Mouse (Mus musculus) B cell, adult (primary cell): ENCODE data around the gene Gm10142. TPM values are rescaled to one million over a fixed set of nuclear protein-coding genes. Genes with fewer than 3 reads are reported as not detected.

Source experiments
- total RNA-seq: library from RNA; stranded (reverse); gene quantifications from 4 replicates; pipeline ENCODE4 v1.2.4, GENCODE M21; 2023; ENCODE audit not compliant: inconsistent age

Gene Gm10142
- not detected in 4 replicates for total RNA-seq

DNA sequence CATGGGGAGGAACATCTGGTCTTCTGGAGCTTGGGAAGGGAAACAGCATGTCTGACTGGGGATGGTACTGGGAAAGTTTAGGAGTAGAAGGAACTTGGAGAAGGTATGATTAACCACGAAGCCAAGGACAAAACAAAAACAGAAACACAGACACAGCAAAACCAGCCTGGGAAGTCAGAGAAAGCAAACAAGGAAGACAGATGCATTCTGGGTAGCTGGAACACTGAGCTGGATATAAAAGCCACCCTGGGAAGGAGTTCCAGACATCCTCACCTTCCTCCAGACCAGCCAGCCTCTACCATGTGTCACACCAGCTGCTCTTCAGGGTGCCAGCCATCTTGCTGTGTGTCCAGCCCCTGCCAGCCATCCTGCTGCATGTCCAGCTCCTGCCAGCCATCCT lies at the start of gene Gm10142:
TSS of gene Gm10142 (plus strand) at position 301 of the 400 bp plus-strand sequence.

DNA sequence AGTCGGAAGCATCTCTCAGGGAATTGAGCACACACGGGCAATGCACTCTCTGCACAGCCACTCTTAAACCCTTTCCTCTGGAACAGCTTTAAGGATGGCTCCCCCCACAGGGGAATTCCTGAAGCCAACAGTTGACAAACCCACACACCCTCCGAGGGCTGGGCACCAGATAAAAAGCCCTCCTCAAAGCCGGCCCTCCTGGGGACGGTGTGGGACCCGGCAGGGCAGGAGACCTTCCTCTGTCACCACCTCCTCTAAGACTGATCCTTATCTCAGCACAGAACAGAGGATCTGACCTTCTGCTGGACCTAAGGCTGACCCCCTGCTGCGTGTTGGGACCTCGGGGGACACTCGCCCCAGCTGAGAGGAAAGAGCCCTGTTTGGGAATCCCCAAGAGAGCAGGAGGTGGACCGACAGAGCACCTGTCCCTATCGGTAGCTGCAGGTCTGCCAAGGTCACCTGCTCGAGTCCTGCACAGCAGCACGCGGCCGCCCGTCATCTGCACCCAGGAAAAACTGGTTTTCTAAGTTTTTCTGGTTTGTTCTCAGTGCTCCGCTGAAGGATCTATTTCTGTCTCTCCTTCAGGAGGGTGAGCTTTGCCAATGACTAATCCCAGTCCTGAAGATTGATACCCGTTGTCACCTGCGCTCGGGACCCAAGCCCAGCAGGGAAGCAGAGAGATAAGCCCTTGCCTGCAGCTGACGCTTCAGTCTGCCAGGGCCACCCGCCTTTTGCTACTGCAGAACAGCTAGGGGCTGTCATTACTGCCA lies 29.5 kb upstream of the Gm10142 start, which contains the start of gene Tspear:
TSS of gene Tspear (plus strand) at position 675 of the 770 bp plus-strand sequence.

GRCm38 (mm10) chr10:77690356-77690807 lies 25.2 kb upstream of the Gm10142 start, which contains the start of gene Gm19402:
Gene Gm19402, minus strand, starts transcription at chr10:77690757.

DNA sequence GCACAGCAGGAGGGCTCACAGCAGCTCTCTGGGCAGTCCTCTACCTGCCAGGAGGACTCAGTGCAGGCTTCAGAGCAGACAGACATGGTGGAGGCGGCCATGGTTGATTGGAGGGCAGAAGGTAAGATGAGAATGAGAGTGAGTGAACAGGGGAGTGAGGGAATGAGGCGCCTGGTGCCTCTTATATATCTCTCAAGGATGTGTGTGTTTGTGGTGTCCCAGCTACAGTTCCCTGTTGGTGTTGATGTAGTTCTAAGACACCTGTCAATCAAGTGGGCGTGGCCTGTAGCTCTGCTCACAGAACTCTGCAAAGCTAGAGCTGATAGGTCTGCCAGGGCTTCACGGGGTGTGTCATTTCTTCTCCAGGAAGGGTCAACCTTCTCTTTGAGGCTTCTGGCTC lies 18.5 kb upstream of the Gm10142 start, which contains the start of gene Gm9508:
TSS of gene Gm9508 (minus strand) at position 101 of the 400 bp plus-strand sequence.

DNA sequence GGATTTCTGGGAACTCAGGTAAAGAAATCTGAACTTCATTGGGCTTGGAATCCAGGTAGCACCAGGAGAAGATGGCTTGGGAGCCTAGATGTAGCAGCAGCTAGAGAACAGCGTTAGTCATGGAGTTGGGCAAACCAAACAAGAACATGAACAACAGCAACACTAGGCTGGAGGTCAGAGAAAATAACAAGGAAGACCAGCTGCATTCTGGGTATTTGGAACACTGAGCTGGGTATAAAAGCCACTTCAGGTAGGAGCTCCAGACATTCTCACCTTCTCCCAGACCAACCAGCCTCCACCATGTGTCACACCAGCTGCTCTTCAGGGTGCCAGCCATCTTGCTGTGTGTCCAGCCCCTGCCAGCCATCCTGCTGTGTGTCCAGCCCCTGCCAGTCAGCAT lies 9.3 kb upstream of the Gm10142 start, which contains the start of gene Gm10272:
TSS of gene Gm10272 (plus strand) at position 301 of the 400 bp plus-strand sequence.

GRCm38 (mm10) chr10:77711157-77711556 lies 4.5 kb upstream of the Gm10142 start, which contains the start of gene Gm10024:
Gene Gm10024, plus strand, starts transcription at chr10:77711457.

GRCm38 (mm10) chr10:77720299-77720698 lies 4.7 kb downstream of the Gm10142 start, which contains the start of gene Krtap12-1:
Gene Krtap12-1, plus strand, starts transcription at chr10:77720599.

GRCm38 (mm10) chr10:77726186-77726585 lies 10.6 kb downstream of the Gm10142 start, which contains the start of gene Gm10100:
Gene Gm10100, plus strand, starts transcription at chr10:77726486.

GRCm38 (mm10) chr10:77741924-77742688 lies 26.5 kb downstream of the Gm10142 start, which contains the start of gene Gm18596:
Gene Gm18596, minus strand, starts transcription at chr10:77742638.

GRCm38 (mm10) chr10:77751254-77751653 lies 35.6 kb downstream of the Gm10142 start, which contains the start of gene Gm9736:
Gene Gm9736, minus strand, starts transcription at chr10:77751354.

DNA sequence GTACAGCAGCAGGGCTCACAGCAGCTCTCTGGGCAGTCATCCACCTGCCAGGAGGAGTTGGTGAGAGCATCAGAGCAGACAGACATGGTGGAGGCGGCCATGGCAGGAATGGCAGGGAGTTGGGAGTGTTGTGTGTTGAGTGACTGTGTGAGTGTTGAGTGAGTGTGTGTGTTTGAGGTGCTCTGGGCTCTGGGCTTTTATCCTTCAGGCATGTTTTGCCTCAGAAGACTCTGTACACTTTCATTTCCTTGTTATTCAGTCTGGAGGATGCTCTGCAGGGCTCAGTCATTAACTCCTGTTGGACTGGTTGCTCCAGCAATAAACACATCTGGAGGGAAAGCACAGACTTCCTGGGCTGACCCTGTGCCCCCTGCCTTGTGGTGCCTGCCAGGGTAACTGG lies 44.0 kb downstream of the Gm10142 start, which contains the start of gene Gm3233:
TSS of gene Gm3233 (minus strand) at position 101 of the 400 bp plus-strand sequence.

Other genes with a start within 250 kb of the Gm10142 start
- 18.5 to 25.2 TPM (median 21.4 TPM) in 4 replicates for gene Fam207a, start 200.0 kb upstream of the Gm10142 start, total RNA-seq
- gene Itgb2, start 185.6 kb upstream of the Gm10142 start, total RNA-seq = 75.6 to 80.7 TPM (median 79.8 TPM) in 4 replicates
- 72.1 to 89.4 TPM (median 78.3 TPM) in 4 replicates for gene Pttg1ip, start 134.1 kb upstream of the Gm10142 start, total RNA-seq
- 58.9 to 65.6 TPM (median 62.4 TPM) in 4 replicates for gene Sumo3, start 109.7 kb upstream of the Gm10142 start, total RNA-seq
- 1.3 to 12.1 TPM in 2 of 4 replicates, not detected in the others for gene Gm49325, start 109.6 kb upstream of the Gm10142 start, total RNA-seq
- gene Ube2g2, start 93.5 kb upstream of the Gm10142 start, total RNA-seq = 37.9 to 44.1 TPM (median 41.3 TPM) in 4 replicates
- 2.7 to 5.5 TPM (median 4.4 TPM) in 4 replicates for gene Tspear, start 29.2 kb upstream of the Gm10142 start, total RNA-seq
- gene Gm19402, start 25.1 kb upstream of the Gm10142 start, total RNA-seq = not detected in 4 replicates
- gene Gm9508, start 18.6 kb upstream of the Gm10142 start, total RNA-seq = not detected in 4 replicates
- not detected in 4 replicates for gene Gm10272, start 9.2 kb upstream of the Gm10142 start, total RNA-seq
- not detected in 4 replicates for gene Gm10024, start 4.3 kb upstream of the Gm10142 start, total RNA-seq
- gene Krtap12-1, start 4.8 kb downstream of the Gm10142 start, total RNA-seq = not detected in 4 replicates
- not detected in 4 replicates for gene Gm10100, start 10.7 kb downstream of the Gm10142 start, total RNA-seq
- gene Gm18596, start 26.8 kb downstream of the Gm10142 start, total RNA-seq = not detected in 4 replicates
- gene Gm9736, start 35.5 kb downstream of the Gm10142 start, total RNA-seq = not detected in 4 replicates
- gene Gm3233, start 43.9 kb downstream of the Gm10142 start, total RNA-seq = not detected in 4 replicates
- gene Gm3238, start 55.5 kb downstream of the Gm10142 start, total RNA-seq = not detected in 4 replicates
- gene Gm7138, start 61.1 kb downstream of the Gm10142 start, total RNA-seq = not detected in 4 replicates
- gene Gm3250, start 66.7 kb downstream of the Gm10142 start, total RNA-seq = not detected in 4 replicates
- gene Gm7137, start 72.4 kb downstream of the Gm10142 start, total RNA-seq = not detected in 4 replicates
- gene Gm9639, start 79.3 kb downstream of the Gm10142 start, total RNA-seq = not detected in 4 replicates
- gene Gm19668, start 83.3 kb downstream of the Gm10142 start, total RNA-seq = not detected in 4 replicates
- gene Gm9507, start 96.0 kb downstream of the Gm10142 start, total RNA-seq = not detected in 4 replicates
- gene Gm2696, start 98.9 kb downstream of the Gm10142 start, total RNA-seq = not detected in 4 replicates
- gene Krtap10-4, start 111.3 kb downstream of the Gm10142 start, total RNA-seq = not detected in 4 replicates
- not detected in 4 replicates for gene Krtap10-10, start 120.1 kb downstream of the Gm10142 start, total RNA-seq
- not detected in 4 replicates for gene Gm36176, start 131.0 kb downstream of the Gm10142 start, total RNA-seq
- not detected in 4 replicates for gene Gm10318, start 137.1 kb downstream of the Gm10142 start, total RNA-seq
- gene Gm3285, start 146.2 kb downstream of the Gm10142 start, total RNA-seq = not detected in 4 replicates
- 0.16 to 0.19 TPM in 2 of 4 replicates, not detected in the others for gene Lrrc3, start 186.7 kb downstream of the Gm10142 start, total RNA-seq